Mouse (Mus musculus) heart, postnatal 25 days (tissue): ENCODE data around the gene Cd274. TPM values are rescaled to one million over a fixed set of nuclear protein-coding genes. Genes with fewer than 3 reads are reported as not detected.

ENCODE experiments used
- DNase-seq: peaks from one replicate; pipeline ENCODE4 v3.0.0; 2022; ENCODE audit warnings: low spot score
- intact Hi-C: fragments of 180-260 bp; cut with DNase I; formaldehyde crosslinking; loops from one replicate; pipeline ENCODE4 v1.15.1; 2025
- total RNA-seq, 2 experiments: library from RNA; stranded (reverse); gene quantifications; 2 replicates each; pipeline ENCODE4 v1.2.3; 2021

The Cd274 gene
- total RNA-seq, 2 experiments from 2014 or later: 2.0 to 2.3 TPM

GRCm38 (mm10) chr19:29362173-29362930, 4.9 kb upstream of the Cd274 start:
- no peak for DNase-seq
- intact Hi-C loops: loop anchor here (5.0 kb wide), 2 partner anchors 110 to 200 kb away; partner anchors contain the start of gene Jak2

- intact Hi-C loops: loop anchor here (5.0 kb wide), 2 partner anchors 111 to 199 kb away; partner anchors contain the start of gene Jak2
- DNase-seq: no peak
Observed at GRCm38 (mm10) chr19:29363557-29363956, 3.7 kb upstream of the Cd274 start.

GRCm38 (mm10) chr19:29364076-29364475, 3.2 kb upstream of the Cd274 start:
- intact Hi-C loops: loop anchor here (5.0 kb wide), 2 partner anchors 112 to 198 kb away; partner anchors contain the start of gene Jak2
- no peak for DNase-seq

- intact Hi-C loops: no loop called here
- DNase-seq: no peak
Observed at GRCm38 (mm10) chr19:29365105-29365504, 2.1 kb upstream of the Cd274 start.

GRCm38 (mm10) chr19:29366226-29366968, 858 bp upstream of the Cd274 start:
- no peak for DNase-seq
- intact Hi-C loops: no loop called here

- intact Hi-C loops: no loop called here
- no peak for DNase-seq
Observed at GRCm38 (mm10) chr19:29368041-29368440, 786 bp downstream of the Cd274 start.

DNA sequence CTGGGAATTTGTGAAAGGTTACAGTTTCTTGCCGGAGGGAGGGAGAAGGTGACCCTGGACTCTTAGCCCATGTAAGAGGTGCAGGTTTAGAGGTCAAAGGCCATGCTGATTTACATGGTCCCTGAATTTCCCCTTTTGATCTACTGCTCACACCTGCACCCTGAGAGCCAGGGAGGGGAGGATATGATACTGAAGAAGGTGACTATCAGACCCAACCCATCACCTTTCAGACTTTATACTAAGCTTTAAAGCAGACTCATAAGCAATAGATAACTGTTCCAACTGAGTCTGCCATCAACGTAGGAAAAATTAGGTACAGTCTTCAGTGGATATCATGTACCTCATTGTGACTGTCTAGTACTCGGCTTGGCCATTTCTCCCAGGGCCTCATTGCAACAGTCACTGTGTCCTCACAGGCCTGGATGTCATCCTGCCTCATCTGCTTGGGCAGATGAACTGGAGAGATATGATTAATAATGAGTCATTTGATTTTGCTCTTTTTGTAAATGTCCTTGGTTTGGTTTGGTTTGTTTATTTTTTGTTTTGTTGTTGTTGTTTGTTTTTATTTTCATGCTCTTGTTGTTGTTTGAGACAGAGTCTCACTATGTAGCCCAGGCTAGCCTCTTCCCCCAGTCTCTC, 1.5 kb downstream of the Cd274 start:
- DNase-seq: no peak
- intact Hi-C loops: no loop called here

- DNase-seq: no peak
- intact Hi-C loops: no loop called here
Observed at GRCm38 (mm10) chr19:29370112-29370511, 2.9 kb downstream of the Cd274 start.

DNA sequence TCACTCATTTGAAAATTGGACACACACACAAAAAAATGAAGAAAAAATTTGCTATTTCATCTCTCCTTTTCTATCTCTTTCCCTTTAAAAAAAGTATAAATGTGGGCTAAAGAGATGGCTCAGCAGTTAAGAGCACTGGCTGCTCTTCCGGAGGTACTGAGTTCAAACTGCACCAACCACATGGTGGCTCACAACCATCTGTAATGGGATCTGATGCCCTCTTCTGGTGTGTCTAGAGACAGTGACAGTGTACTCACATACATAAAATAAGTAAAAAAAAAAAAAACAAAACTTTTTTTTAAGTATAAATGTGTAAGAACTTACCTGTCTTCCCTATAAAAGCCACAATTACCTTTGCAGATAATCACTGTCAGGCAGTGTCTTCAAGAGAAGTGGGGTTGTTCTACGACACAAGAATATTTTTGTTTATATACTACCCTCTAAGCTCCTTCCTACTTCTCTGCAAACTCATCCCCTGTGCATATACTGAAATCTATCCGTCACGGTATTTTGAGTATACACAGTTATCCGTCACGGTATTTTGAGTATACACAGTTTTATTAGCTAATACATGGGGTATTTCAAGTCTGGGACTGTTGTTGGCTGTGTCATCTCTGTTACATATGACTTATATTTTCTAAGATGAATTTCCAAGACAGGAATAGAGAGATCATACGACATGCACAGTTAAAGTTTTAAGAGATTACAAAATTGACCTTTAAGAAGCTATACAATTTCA, 3.5 kb downstream of the Cd274 start:
- no peak for DNase-seq
- intact Hi-C loops: no loop called here

- intact Hi-C loops: no loop called here
- no peak for DNase-seq
Observed at GRCm38 (mm10) chr19:29371284-29372081, 4.2 kb downstream of the Cd274 start.

GRCm38 (mm10) chr19:29372138-29372537, 4.9 kb downstream of the Cd274 start:
- intact Hi-C loops: no loop called here
- DNase-seq: no peak

DNA sequence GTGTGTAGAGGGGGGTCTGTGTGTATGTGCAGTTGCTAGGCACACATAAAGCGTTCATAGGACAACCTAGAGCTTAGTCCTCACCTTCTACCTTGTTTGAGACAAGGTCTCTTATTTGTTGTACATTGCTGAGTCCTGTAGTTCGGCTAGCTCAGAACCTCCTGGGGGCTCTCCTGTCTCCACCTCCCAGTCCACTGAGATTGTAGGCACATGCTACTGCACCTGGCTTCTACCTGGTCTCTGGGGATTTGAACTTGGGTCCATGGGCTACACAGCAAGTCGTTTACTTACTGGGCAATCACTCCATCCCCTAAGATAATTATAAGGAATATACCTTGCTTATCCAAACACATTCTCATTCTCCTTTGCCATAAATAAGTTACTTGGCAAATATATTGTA, 5.4 kb downstream of the Cd274 start:
- intact Hi-C loops: no loop called here
- DNase-seq: no peak

- intact Hi-C loops: no loop called here
- DNase-seq: no peak
Observed at GRCm38 (mm10) chr19:29373438-29373837, 6.2 kb downstream of the Cd274 start.

- intact Hi-C loops: no loop called here
Observed at GRCm38 (mm10) chr19:29374947-29375346, 7.7 kb downstream of the Cd274 start.

GRCm38 (mm10) chr19:29376382-29376781, 9.1 kb downstream of the Cd274 start:
- DNase-seq: no peak
- intact Hi-C loops: no loop called here

More at GRCm38 (mm10) chr19:29374947-29375346, 7.7 kb downstream of the Cd274 start:
- no peak for DNase-seq

DNA sequence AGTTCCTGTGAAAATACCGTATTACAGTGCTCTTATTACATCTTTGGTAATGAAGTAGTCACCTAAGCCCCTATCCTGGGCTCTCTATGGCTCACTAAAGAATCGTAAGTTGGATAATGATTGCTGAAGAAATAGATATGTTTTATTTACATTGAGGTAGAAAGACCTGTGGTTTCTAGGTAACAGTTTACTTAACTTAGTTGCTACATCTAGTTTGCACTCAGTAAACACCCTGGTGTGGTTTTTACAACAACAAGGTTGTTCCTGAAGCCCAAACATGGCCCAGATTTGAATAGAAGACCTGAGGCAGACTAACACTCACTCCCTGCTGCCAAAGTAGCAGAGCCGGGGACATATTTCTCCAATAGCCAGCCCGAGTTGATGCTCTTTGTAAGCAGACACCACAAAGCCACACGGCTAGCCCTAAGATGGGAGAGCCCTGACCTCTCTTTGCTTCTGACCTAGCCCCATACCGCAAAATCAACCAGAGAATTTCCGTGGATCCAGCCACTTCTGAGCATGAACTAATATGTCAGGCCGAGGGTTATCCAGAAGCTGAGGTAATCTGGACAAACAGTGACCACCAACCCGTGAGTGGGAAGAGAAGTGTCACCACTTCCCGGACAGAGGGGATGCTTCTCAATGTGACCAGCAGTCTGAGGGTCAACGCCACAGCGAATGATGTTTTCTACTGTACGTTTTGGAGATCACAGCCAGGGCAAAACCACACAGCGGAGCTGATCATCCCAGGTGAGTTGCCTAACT, 12.8 kb downstream of the Cd274 start:
- DNase-seq: no peak
- intact Hi-C loops: no loop called here

DNA sequence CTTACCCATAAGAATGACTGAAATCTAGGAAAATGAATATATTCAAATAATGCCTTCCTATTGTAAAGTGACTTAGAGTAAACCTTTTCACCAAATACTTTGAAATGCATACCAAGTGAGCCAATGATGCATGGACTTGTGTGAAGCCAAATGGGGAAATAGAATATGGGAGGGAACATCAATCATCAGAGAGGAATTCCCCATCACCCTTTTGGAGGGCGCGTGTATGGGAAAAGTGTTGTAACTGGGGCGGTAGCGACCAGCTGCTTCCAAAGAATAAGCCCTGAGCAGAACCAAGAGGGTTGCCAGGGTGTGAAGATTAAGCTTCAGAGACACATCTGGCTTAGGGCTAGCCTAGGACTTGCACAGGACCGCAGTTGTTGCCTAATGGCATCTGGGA, 16.1 kb downstream of the Cd274 start:
- DNase-seq: no peak
- intact Hi-C loops: no loop called here

GRCm38 (mm10) chr19:29384412-29384811, 17.2 kb downstream of the Cd274 start:
- no peak for DNase-seq
- intact Hi-C loops: no loop called here

GRCm38 (mm10) chr19:29384994-29385393, 17.7 kb downstream of the Cd274 start:
- no peak for DNase-seq
- intact Hi-C loops: no loop called here
